Mouse (Mus musculus) midbrain, embryonic 10.5 days (tissue): ENCODE measurements around the gene Gins3. TPM values are rescaled to one million over a fixed set of nuclear protein-coding genes. Genes with fewer than 3 reads are reported as not detected.
A peak's percentile ranks its signal among the peaks of the same experiment; 100 is the strongest.
"Not testable (repeated sequence)": the region's sequence is repeated elsewhere in the genome, so short reads cannot be mapped to it uniquely, and the experiment has no call there.

ENCODE experiments used
- DNase-seq: peaks from one replicate; pipeline ENCODE4 v3.0.0-alpha.2; 2017; ENCODE audit warnings: low spot score
- H3K27ac ChIP-seq: fragments of 300-500 bp; sonication (generic); replicated peaks from 2 replicates; pipeline ENCODE4 v1.5.1; 2016; ENCODE audit warnings: mild to moderate bottlenecking
- H3K27me3 ChIP-seq: fragments of 300-500 bp; sonication (generic); 2 replicates; pipeline ENCODE4 v1.6.1; 2016; ENCODE audit warnings: low read depth, mild to moderate bottlenecking; ENCODE audit not compliant: poor library complexity, severe bottlenecking
- H3K36me3 ChIP-seq: fragments of 300-500 bp; sonication (generic); 2 replicates; pipeline ENCODE4 v1.6.1; 2016; ENCODE audit warnings: mild to moderate bottlenecking, moderate library complexity
- H3K4me1 ChIP-seq: fragments of 300-500 bp; sonication (generic); 2 replicates; pipeline ENCODE4 v1.6.1; 2016
- H3K4me3 ChIP-seq: fragments of 300-500 bp; sonication (generic); 2 replicates; pipeline ENCODE4 v1.5.1; 2016; ENCODE audit warnings: mild to moderate bottlenecking, moderate library complexity
- H3K9me3 ChIP-seq: fragments of 300-500 bp; sonication (generic); replicated peaks from 2 replicates; pipeline ENCODE4 v1.6.1; 2016; ENCODE audit warnings: mild to moderate bottlenecking
- WGBS: fragments of 180-500 bp; shearing (Covaris S2); methylation state at CpG from one replicate; pipeline ENCODE4 v1.1.7; 2016; 5-methylcytosine and 5-hydroxymethylcytosine counted together
- polyA plus RNA-seq: library from polyadenylated mRNA; unstranded; fragments of >200 nt; fragmentation: Nextera tagmentation; extraction: Ambion mirVana; gene quantifications from 2 replicates; pipeline ENCODE4 v1.2.1, GENCODE M21; 2016

The Gins3 gene
- polyA plus RNA-seq, 1 experiment from 2014 or later: 31.2 TPM

DNA sequence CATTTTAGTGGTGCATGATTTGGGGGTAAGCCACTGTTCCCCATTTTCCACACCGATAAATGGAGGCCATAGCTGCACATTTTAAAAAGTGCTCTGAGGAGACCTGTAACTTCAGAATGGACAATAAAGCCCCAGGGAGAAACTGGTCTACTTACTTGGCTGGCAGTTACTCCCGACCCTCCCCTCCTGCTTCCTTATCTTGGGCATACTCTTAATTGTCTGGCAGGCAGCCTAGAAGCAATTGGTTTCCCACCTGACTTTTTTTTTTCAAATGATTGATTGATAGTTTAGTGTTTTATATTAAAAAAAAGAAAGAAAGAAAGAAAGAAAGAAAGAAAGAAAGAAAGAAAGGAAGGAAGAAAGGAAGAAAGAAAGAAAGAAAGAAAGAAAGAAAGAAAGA, 24.3 kb downstream of the Gins3 start:
- Histone ChIP-seq H3K9me3 (no peaks in the 10 kb centered on the region), H3K27ac (no peak overlapping the region), H3K36me3 (no peaks in the 10 kb centered on the region), H3K27me3 (no peaks in the 10 kb centered on the region), H3K4me3 (no peak overlapping the region), H3K4me1 (peaks cover 7% of the 10 kb centered on the region; the same call in 1 of the 2 replicates)
- WGBS: 78% methylated on average over 2 of the region's 2 CpGs
- no peak for DNase-seq

DNA sequence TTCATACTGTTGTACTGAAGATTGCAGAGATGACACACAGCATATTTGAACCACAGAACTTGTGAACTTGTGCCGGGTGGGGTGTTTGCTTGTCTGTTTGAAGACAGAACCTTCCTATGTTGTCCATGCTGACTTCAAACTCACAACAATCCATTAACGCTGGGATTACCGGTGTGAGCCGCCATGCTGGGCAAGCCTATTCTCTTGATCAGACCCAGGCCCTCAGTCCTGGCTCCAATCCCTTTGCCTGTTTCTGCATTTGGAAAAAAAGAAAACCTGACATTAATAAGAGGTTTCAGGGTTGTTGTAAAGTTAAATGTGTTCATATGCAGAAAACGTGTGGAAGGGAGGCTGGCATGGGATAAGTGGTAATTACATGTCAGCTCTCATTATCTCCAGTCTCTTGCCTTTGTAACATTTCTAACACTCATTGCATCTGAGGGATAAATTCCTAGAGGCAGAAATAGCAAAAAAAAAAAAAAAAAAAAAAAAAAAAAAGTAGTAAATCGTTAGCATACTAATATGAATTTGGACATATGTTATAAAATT, 27.2 kb downstream of the Gins3 start:
- 79% methylated on average over 6 of the region's 6 CpGs for WGBS
- H3K27me3 ChIP-seq: no peaks in the 10 kb centered on the region
- no peaks in the 10 kb centered on the region for H3K9me3 ChIP-seq
- peaks cover 7% of the 10 kb centered on the region; the same call in 1 of the 2 replicates for H3K4me1 ChIP-seq
- H3K4me3 ChIP-seq: no peak overlapping the region
- H3K27ac ChIP-seq: no peak overlapping the region
- no peak for DNase-seq
- no peaks in the 10 kb centered on the region for H3K36me3 ChIP-seq

DNA sequence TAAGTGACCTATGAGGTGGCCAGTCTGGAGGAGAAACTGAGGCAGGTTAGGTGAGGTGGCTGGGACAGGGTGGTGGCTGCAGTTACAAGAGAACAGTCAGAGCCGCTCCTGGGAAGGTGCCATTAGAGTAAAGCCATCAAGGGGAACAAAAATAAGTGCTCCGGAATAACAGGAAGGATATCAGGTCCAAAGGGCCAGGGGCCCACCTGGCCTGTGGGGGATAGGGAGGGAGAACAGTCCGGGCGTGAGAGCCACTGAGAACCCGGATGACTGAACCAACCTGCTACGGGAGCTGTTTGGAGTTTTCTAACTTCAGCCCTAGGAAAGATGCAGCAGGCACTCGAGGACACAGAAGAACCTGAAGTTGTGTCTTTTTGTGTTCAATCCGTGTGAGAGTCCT, 27.8 kb downstream of the Gins3 start:
- DNase-seq: no peak
- H3K36me3 ChIP-seq: no peaks in the 10 kb centered on the region
- no peak overlapping the region for H3K27ac ChIP-seq
- no peaks in the 10 kb centered on the region for H3K27me3 ChIP-seq
- 86% methylated on average over 8 of the region's 8 CpGs for WGBS
- H3K9me3 ChIP-seq: no peaks in the 10 kb centered on the region
- peaks cover 7% of the 10 kb centered on the region; the same call in 1 of the 2 replicates for H3K4me1 ChIP-seq
- H3K4me3 ChIP-seq: no peak overlapping the region

DNA sequence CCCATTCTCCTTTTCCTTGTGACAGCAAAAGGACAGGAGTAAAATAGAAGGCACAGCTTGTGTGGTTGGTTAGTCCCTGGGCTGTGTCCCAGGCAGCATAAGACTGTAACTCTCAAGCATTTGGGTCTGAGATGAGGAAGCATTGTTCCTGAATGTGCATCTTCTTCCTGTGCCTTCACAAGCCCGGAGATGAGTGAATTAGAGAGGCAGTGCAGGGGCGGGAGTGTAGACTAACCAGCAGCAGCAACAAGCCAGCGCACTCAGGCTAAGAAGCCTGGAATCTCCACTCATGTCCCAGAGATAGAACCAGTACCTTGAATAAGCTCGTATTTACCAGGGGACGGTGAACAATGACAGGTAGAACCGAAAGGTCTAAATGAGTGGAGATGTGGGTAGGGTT, 28.3 kb downstream of the Gins3 start:
- no peaks in the 10 kb centered on the region for H3K36me3 ChIP-seq
- WGBS: 84% methylated on average over 6 of the region's 6 CpGs
- no peak overlapping the region for H3K27ac ChIP-seq
- H3K4me1 ChIP-seq: 0 out of 2 replicates have a peak, but pooled peaks cover 3% of the 10 kb centered on the region
- no peak for DNase-seq
- 0 out of 2 replicates have a peak, but pooled peaks cover 2% of the 10 kb centered on the region for H3K9me3 ChIP-seq
- no peaks in the 10 kb centered on the region for H3K27me3 ChIP-seq
- H3K4me3 ChIP-seq: no peak overlapping the region

DNA sequence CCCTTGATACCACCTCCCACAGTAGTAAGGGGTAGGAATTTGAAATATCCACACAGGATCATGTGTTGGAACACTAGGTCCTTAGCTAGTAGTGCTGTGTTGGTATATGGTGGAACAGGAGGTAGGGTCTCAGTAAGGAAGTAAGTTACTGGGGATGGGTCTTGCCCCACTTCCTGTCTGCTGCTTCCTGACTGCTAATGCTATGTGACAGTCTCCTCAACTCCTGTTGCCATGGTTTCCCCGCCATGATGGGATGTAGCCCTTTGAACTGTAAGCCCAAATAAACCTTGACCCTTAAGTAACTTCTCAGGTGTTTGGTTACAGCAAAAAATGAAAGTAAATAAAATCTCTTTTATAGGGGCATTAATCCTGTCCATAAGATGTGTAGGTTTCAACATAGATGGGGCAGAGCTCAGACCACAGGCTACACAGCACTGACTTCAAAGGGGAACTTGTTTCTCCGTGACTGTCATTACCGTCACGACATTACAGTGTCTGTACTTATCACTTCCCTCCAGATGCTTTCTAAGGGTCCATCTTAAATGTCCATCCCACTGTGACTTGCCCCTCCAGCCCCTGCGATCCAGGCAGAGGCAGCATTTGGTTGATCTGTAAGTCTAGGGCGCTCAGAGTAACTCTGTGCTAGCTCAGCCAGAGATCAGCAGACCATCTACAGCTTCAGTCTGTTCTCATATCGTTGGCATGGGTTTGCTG, 29.8 kb downstream of the Gins3 start:
- no peak overlapping the region for H3K4me3 ChIP-seq

DNA sequence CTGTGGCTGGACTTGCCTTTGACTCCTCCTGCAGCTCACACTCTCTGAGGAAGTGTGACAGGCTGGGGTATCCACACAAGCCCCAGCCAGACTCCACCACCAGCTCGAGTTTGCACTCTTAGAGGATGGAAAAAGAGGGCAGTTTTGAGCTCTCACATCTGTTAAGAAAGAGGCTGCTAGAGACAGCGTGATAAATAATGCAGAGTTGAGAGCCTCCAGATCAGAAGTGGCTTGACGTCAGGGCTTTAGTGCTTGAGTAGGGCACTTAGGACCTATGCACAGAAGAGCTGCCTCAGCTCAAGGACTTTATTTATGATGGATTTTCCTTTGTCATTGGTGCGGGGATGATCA, 30.3 kb downstream of the Gins3 start:
- Histone ChIP-seq H3K4me3 (no peak overlapping the region), H3K4me1 (no peaks in the 10 kb centered on the region), H3K27me3 (no peaks in the 10 kb centered on the region), H3K36me3 (no peaks in the 10 kb centered on the region), H3K27ac (no peak overlapping the region), H3K9me3 (0 out of 2 replicates have a peak, but pooled peaks cover 6% of the 10 kb centered on the region)
- WGBS: 75% methylated on average over 4 of the region's 4 CpGs
- DNase-seq: no peak

More for the DNA sequence above, 29.8 kb downstream of the Gins3 start:
- Histone ChIP-seq H3K9me3 (0 out of 2 replicates have a peak, but pooled peaks cover 6% of the 10 kb centered on the region), H3K27ac (no peak overlapping the region), H3K36me3 (no peaks in the 10 kb centered on the region), H3K4me1 (no peaks in the 10 kb centered on the region), H3K27me3 (no peaks in the 10 kb centered on the region)
- no peak for DNase-seq
- WGBS: 88% methylated on average over 7 of the region's 7 CpGs

DNA sequence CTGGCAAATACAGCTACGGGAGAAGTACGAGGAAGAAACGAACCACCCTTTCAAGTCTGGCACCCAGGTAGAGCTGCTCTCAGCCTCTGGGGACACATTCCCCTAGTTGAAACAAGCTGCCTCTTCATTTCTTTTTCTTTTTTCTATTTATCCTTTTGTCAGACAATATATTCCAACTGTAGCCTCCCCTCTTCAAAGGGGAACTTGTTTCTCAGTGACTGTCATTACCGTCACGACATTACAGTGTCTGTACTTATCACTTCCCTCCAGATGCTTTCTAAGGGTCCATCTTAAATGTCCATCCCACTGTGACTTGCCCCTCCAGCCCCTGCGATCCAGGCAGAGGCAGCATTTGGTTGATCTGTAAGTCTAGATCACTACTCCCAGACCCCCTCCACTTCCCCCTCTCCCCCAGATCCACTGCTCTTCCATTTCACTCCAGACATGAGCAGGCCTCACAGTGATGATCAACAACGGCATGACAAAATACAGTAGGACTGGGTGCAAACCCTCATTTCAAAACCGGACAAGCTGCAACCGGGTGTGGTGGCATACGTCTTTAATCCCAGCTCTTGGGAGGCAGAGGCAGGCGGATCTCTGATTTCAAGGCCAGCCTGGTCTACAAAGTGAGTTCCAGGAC, 32.7 kb downstream of the Gins3 start:
- H3K4me1 ChIP-seq, H3K27ac ChIP-seq, H3K36me3 ChIP-seq, H3K9me3 ChIP-seq, DNase-seq, H3K27me3 ChIP-seq, H3K4me3 ChIP-seq: not testable (repeated sequence)
- 96% methylated on average over 11 of the region's 11 CpGs for WGBS

DNA sequence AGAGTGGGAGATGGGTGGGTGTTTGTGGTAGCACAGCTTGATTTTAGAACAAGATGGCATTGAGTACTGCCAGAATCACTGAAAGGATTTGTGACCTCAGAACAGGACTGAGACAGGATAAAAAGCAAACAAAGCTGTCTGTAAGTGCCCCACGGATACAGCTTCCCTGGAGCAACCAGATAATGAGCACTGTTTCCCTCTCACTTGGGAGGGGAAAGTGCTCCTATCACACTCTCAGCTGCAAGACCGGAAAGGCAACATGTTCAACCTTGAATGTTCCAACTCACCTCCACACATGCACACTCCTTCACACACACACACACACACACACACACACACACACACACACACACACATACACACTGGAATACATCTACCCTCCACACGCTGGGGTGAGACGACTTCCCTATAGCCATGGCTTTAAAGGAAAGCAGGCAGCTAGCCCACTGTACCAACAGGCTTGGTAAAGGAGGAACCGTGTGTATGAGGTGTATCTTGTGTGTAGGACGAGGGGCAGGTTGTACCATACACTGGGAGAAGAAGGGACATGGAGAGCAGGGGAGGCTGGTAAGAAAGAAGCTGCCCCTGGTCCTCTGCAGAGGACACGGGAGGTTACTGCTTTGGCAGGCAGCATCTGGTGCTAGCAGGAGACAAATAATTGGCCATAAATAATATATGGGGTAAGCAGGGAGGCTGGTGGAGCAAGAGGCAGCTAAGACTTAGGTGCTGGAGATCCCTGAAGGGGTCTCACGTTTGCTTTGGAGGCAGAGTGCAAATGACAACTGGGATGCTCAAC, 35.1 kb downstream of the Gins3 start:
- no peaks in the 10 kb centered on the region for H3K4me1 ChIP-seq
- 0 out of 2 replicates have a peak, but pooled peaks cover 6% of the 10 kb centered on the region for H3K9me3 ChIP-seq
- 68% methylated on average over 8 of the region's 8 CpGs for WGBS
- DNase-seq: no peak
- H3K27ac ChIP-seq: no peak overlapping the region
- no peak overlapping the region for H3K4me3 ChIP-seq
- H3K36me3 ChIP-seq: no peaks in the 10 kb centered on the region
- H3K27me3 ChIP-seq: peaks cover 10% of the 10 kb centered on the region

DNA sequence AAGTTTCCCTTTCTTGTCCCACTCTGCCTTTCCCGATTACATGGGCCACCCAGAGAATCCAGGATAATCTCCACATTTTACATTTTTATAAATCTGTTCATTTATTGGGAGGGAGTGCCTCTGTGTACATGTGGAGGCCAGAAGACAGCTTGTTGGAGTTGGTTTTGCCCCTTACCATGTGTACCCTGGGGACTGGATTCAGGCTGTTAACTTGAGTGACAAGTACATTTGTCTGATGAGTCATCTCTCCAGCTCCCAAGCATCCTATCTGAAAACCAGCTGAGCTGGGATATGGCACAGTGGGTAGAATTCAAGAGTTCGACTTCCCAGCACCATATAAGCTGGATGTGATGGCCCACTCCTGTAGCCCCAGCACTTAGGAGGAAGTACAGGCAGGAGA, 36.7 kb downstream of the Gins3 start:
- no peak overlapping the region for H3K27ac ChIP-seq
- H3K4me1 ChIP-seq: no peaks in the 10 kb centered on the region
- 86% methylated on average over 2 of the region's 2 CpGs for WGBS
- no peaks in the 10 kb centered on the region for H3K36me3 ChIP-seq
- DNase-seq: no peak
- H3K27me3 ChIP-seq: peaks cover 26% of the 10 kb centered on the region
- H3K4me3 ChIP-seq: no peak overlapping the region
- 0 out of 2 replicates have a peak, but pooled peaks cover 6% of the 10 kb centered on the region for H3K9me3 ChIP-seq

DNA sequence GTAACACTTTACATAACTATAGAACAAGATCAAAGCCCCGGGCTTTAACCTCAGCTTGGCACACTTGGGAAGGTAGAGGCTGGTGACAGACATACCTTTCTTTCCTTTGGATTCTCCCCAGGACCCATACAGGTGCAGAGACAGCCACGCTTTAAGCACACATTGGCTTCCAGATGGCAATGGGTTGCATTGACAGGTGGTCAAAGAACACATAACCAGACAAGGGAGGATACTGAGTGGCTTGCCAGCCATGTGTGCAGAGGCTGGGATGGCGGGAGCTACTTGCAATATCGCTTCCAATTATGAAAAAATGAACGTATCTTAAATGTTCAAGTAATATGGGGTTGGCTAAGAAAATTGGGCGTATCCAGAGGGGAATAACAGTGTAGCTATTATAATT, 38.6 kb downstream of the Gins3 start:
- 89% methylated on average over 6 of the region's 6 CpGs for WGBS
- H3K4me3 ChIP-seq: no peak overlapping the region
- no peaks in the 10 kb centered on the region for H3K36me3 ChIP-seq
- H3K4me1 ChIP-seq: no peaks in the 10 kb centered on the region
- no peak overlapping the region for H3K27ac ChIP-seq
- no peak for DNase-seq
- 0 out of 2 replicates have a peak, but pooled peaks cover under 1% of the 10 kb centered on the region for H3K9me3 ChIP-seq
- H3K27me3 ChIP-seq: peaks cover 45% of the 10 kb centered on the region

DNA sequence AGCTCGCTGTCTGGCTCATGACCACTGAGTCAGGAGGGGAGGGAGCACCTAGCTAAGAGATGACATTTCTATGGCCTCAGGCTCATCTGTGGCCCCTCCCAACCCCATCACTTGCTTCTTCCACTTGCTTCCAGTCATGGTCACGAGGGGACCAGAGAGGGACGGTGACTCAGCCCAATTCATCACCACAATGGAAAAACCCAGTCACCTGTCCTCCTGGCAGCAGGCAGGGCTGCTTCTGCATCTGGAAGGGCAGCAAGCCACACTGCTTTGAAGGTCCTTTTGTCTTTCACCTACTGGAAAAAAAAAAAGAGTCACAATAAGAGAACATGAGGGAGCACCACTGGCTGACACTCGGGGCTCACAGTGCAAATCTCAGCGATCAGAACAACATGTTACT, 39.6 kb downstream of the Gins3 start:
- Histone ChIP-seq H3K9me3 (no peaks in the 10 kb centered on the region), H3K4me1 (peaks cover 7% of the 10 kb centered on the region), H3K36me3 (no peaks in the 10 kb centered on the region), H3K4me3 (no peak overlapping the region), H3K27ac (no peak overlapping the region), H3K27me3 (peaks cover 55% of the 10 kb centered on the region)
- WGBS: 83% methylated on average over 5 of the region's 5 CpGs
- DNase-seq: no peak

DNA sequence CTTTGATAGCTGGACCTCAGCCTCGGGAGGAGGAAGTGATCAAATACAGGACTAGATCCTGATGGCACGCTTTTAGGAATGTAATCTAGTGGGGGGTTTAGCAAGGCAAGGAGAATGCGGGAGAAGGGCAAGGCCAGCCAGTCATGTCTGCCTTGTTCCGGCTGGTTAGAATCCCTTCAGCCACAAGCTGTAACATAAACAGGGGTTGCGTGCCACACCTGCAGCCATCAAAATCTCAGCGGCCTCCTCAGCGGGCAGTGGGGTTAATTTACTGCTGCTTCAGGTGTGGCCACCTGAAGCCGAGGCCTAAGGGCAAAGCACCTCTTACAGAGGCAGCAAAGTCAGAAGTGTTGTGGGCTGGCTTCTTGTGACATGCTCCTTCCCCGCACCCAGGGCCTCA, 43.4 kb downstream of the Gins3 start, which contains the start of gene Ndrg4:
TSS of gene Ndrg4 (plus strand) at position 350 of the 400 bp plus-strand sequence.
- Histone ChIP-seq H3K4me3 (peak within 1 kb of the TSS; percentile 69), H3K9me3 (no peaks in the 10 kb centered on the region), H3K36me3 (no peaks in the 10 kb centered on the region), H3K27ac (peak within 1 kb of the TSS; percentile 71), H3K27me3 (peaks cover 93% of the 10 kb centered on the region), H3K4me1 (peaks cover 18% of the 10 kb centered on the region)
- WGBS: 49% methylated on average over 9 of the region's 9 CpGs
- DNase-seq: no peak
